Mouse (Mus musculus): ENCODE measurements around the gene Dll1. TPM values are rescaled to one million over a fixed set of nuclear protein-coding genes. Genes with fewer than 3 reads are reported as not detected.
A peak's percentile ranks its signal among the peaks of the same experiment; 100 is the strongest.

Gene Dll1
- total RNA-seq, 4 experiments from 2014 or later, result 8.7 to 12.3 (median 10.6) TPM

GRCm38 (mm10) chr17:15379741-15380526, 3.3 kb upstream of the Dll1 start:
- no peak for DNase-seq (ENCODE audit: low spot score in 2 of 2)

GRCm38 (mm10) chr17:15378413-15379109, 1.9 kb upstream of the Dll1 start:
- DNase-seq (ENCODE audit: low spot score in 2 of 2), result no peak

- DNase-seq (ENCODE audit: low spot score in 2 of 2), result no peak
These were observed 1.2 kb upstream of the Dll1 start for GRCm38 (mm10) chr17:15377901-15378300.

- DNase-seq (ENCODE audit: low spot score in 2 of 2), result peak in 1 of 2 experiments; percentile 55
These were observed 775 bp downstream of the Dll1 start for GRCm38 (mm10) chr17:15375701-15376493.

GRCm38 (mm10) chr17:15375224-15375623, 1.4 kb downstream of the Dll1 start:
- DNase-seq (ENCODE audit: low spot score in 2 of 2), result no peak

GRCm38 (mm10) chr17:15374321-15375141, 2.1 kb downstream of the Dll1 start:
- DNase-seq (ENCODE audit: low spot score in 2 of 2), result no peak

GRCm38 (mm10) chr17:15372931-15373652, 3.6 kb downstream of the Dll1 start:
- no peak for DNase-seq (ENCODE audit: low spot score in 2 of 2)

GRCm38 (mm10) chr17:15371967-15372835, 4.5 kb downstream of the Dll1 start:
- no peak for DNase-seq (ENCODE audit: low spot score in 2 of 2)

GRCm38 (mm10) chr17:15370401-15370800, 6.3 kb downstream of the Dll1 start:
- no peak for DNase-seq (ENCODE audit: low spot score in 2 of 2)

GRCm38 (mm10) chr17:15365650-15366049, 11.0 kb downstream of the Dll1 start:
- DNase-seq (ENCODE audit: low spot score in 2 of 2), result no peak

- DNase-seq (ENCODE audit: low spot score in 2 of 2), result no peak
These were observed 13.0 kb downstream of the Dll1 start for GRCm38 (mm10) chr17:15363656-15364055.

GRCm38 (mm10) chr17:15357071-15357470, 19.6 kb downstream of the Dll1 start:
- no peak for DNase-seq (ENCODE audit: low spot score in 2 of 2)

- no peak for DNase-seq (ENCODE audit: low spot score in 2 of 2)
These were observed 20.1 kb downstream of the Dll1 start for GRCm38 (mm10) chr17:15356526-15356925.

GRCm38 (mm10) chr17:15355072-15355471, 21.6 kb downstream of the Dll1 start:
- DNase-seq (ENCODE audit: low spot score in 2 of 2), result no peak

- DNase-seq (ENCODE audit: low spot score in 2 of 2), result no peak
These were observed 22.7 kb downstream of the Dll1 start for GRCm38 (mm10) chr17:15354006-15354405.

GRCm38 (mm10) chr17:15352869-15353610, 23.6 kb downstream of the Dll1 start:
- no peak for DNase-seq (ENCODE audit: low spot score in 2 of 2)

- no peak for DNase-seq (ENCODE audit: low spot score in 2 of 2)
These were observed 26.5 kb downstream of the Dll1 start for GRCm38 (mm10) chr17:15350152-15350551.

- peak in 1 of 2 experiments; percentile 14 for DNase-seq (ENCODE audit: low spot score in 2 of 2)
These were observed 33.4 kb downstream of the Dll1 start for GRCm38 (mm10) chr17:15343071-15343822.
